Mouse (Mus musculus): ENCODE measurements around the gene Zfp972. TPM values are rescaled to one million over a fixed set of nuclear protein-coding genes. Genes with fewer than 3 reads are reported as not detected.
"Not testable (repeated sequence)": the region's sequence is repeated elsewhere in the genome, so short reads cannot be mapped to it uniquely, and the experiment has no call there.

Gene Zfp972
- 0.36 and 1.1 TPM in 2 replicates for polyA plus RNA-seq (2014; fragmentation: Nextera tagmentation; extraction: Ambion mirVana)

- H3K9me3 ChIP-seq (ENCODE audit: control insufficient read depth, low read length); H3K4me3 ChIP-seq (ENCODE audit: low read depth, low read length); H3K4me2 ChIP-seq; H3K27me3 ChIP-seq (ENCODE audit: control insufficient read depth, insufficient read depth, low read length); H3K9ac ChIP-seq (ENCODE audit: low read length); H3K27ac ChIP-seq (ENCODE audit: low read depth, low read length); H3K36me3 ChIP-seq (ENCODE audit: control insufficient read depth, insufficient read depth, low read length); DNase-seq (ENCODE audit: low spot score, missing footprints); H3K4me1 ChIP-seq (ENCODE audit: control insufficient read depth, insufficient read depth, low read length); ATAC-seq (ENCODE audit: low FRiP score): not testable (repeated sequence)
- 68% methylated on average over 4 of the region's 5 CpGs for WGBS
Measured at GRCm38 (mm10) chr2:177925563-177926103, at the start of gene Zfp972. Zfp972 (minus strand) TSS chr2:177925613.

- not testable (repeated sequence) for H3K36me3 ChIP-seq (ENCODE audit: control insufficient read depth, insufficient read depth, low read length); H3K4me3 ChIP-seq (ENCODE audit: low read depth, low read length); H3K9ac ChIP-seq (ENCODE audit: low read length); ATAC-seq (ENCODE audit: low FRiP score); H3K27ac ChIP-seq (ENCODE audit: low read depth, low read length); H3K27me3 ChIP-seq (ENCODE audit: control insufficient read depth, insufficient read depth, low read length); H3K9me3 ChIP-seq (ENCODE audit: control insufficient read depth, low read length); H3K4me1 ChIP-seq (ENCODE audit: control insufficient read depth, insufficient read depth, low read length); DNase-seq (ENCODE audit: low spot score, missing footprints); H3K4me2 ChIP-seq
- WGBS: 80% methylated on average over 6 of the region's 7 CpGs
Measured at GRCm38 (mm10) chr2:177974814-177975213, 49.4 kb upstream of the Zfp972 start.

- Histone ChIP-seq H3K4me2 (peak within 1 kb of the TSS; percentile 34), H3K9ac (ENCODE audit: low read length) (peak within 1 kb of the TSS; percentile 38; the same call in 1 of the 2 replicates), H3K4me3 (ENCODE audit: low read depth, low read length) (peak within 1 kb of the TSS; percentile 36)
- DNase-seq (ENCODE audit: low spot score, missing footprints); H3K27me3 ChIP-seq (ENCODE audit: control insufficient read depth, insufficient read depth, low read length); ATAC-seq (ENCODE audit: low FRiP score); H3K27ac ChIP-seq (ENCODE audit: low read depth, low read length); H3K9me3 ChIP-seq (ENCODE audit: control insufficient read depth, low read length); H3K36me3 ChIP-seq (ENCODE audit: control insufficient read depth, insufficient read depth, low read length); H3K4me1 ChIP-seq (ENCODE audit: control insufficient read depth, insufficient read depth, low read length): not testable (repeated sequence)
- 0% methylated on average over 4 of the region's 7 CpGs for WGBS
Measured at GRCm38 (mm10) chr2:177957145-177957544, 31.7 kb upstream of the Zfp972 start, which contains the start of gene Gm14326. Gm14326 (minus strand) TSS chr2:177957297.

- not testable (repeated sequence) for H3K27ac ChIP-seq (ENCODE audit: low read depth, low read length); ATAC-seq (ENCODE audit: low FRiP score); H3K36me3 ChIP-seq (ENCODE audit: control insufficient read depth, insufficient read depth, low read length); H3K4me1 ChIP-seq (ENCODE audit: control insufficient read depth, insufficient read depth, low read length); H3K9me3 ChIP-seq (ENCODE audit: control insufficient read depth, low read length); H3K27me3 ChIP-seq (ENCODE audit: control insufficient read depth, insufficient read depth, low read length)
- Histone ChIP-seq H3K4me3 (ENCODE audit: low read depth, low read length) (peak overlapping the region; percentile 36), H3K9ac (ENCODE audit: low read length) (peak overlapping the region; percentile 38; the same call in 1 of the 2 replicates), H3K4me2 (peak overlapping the region; percentile 34; the same call in 1 of the 2 replicates)
- under 1% methylated on average over 18 of the region's 18 CpGs for WGBS
- DNase-seq (ENCODE audit: low spot score, missing footprints): peak; percentile 85
Measured at GRCm38 (mm10) chr2:177956734-177957133, 31.3 kb upstream of the Zfp972 start.

- H3K9ac ChIP-seq (ENCODE audit: low read length); DNase-seq (ENCODE audit: low spot score, missing footprints); H3K36me3 ChIP-seq (ENCODE audit: control insufficient read depth, insufficient read depth, low read length); H3K4me1 ChIP-seq (ENCODE audit: control insufficient read depth, insufficient read depth, low read length); H3K9me3 ChIP-seq (ENCODE audit: control insufficient read depth, low read length); H3K27me3 ChIP-seq (ENCODE audit: control insufficient read depth, insufficient read depth, low read length); H3K27ac ChIP-seq (ENCODE audit: low read depth, low read length); ATAC-seq (ENCODE audit: low FRiP score); H3K4me3 ChIP-seq (ENCODE audit: low read depth, low read length); H3K4me2 ChIP-seq: not testable (repeated sequence)
- WGBS: 93% methylated on average over 3 of the region's 12 CpGs
Measured at GRCm38 (mm10) chr2:177903276-177903675, 22.1 kb downstream of the Zfp972 start.

- not testable (repeated sequence) for H3K4me3 ChIP-seq (ENCODE audit: low read depth, low read length); H3K4me1 ChIP-seq (ENCODE audit: control insufficient read depth, insufficient read depth, low read length); H3K4me2 ChIP-seq; ATAC-seq (ENCODE audit: low FRiP score); H3K27ac ChIP-seq (ENCODE audit: low read depth, low read length); H3K9me3 ChIP-seq (ENCODE audit: control insufficient read depth, low read length); H3K9ac ChIP-seq (ENCODE audit: low read length); H3K27me3 ChIP-seq (ENCODE audit: control insufficient read depth, insufficient read depth, low read length); H3K36me3 ChIP-seq (ENCODE audit: control insufficient read depth, insufficient read depth, low read length); DNase-seq (ENCODE audit: low spot score, missing footprints)
- WGBS: 70% methylated on average over 2 of the region's 3 CpGs
Measured at GRCm38 (mm10) chr2:177898171-177898570, 27.2 kb downstream of the Zfp972 start.

- WGBS: 44% methylated on average over 8 of the region's 13 CpGs
- H3K9ac ChIP-seq (ENCODE audit: low read length); H3K4me3 ChIP-seq (ENCODE audit: low read depth, low read length); ATAC-seq (ENCODE audit: low FRiP score); H3K9me3 ChIP-seq (ENCODE audit: control insufficient read depth, low read length); H3K27ac ChIP-seq (ENCODE audit: low read depth, low read length); H3K36me3 ChIP-seq (ENCODE audit: control insufficient read depth, insufficient read depth, low read length); H3K4me1 ChIP-seq (ENCODE audit: control insufficient read depth, insufficient read depth, low read length); H3K27me3 ChIP-seq (ENCODE audit: control insufficient read depth, insufficient read depth, low read length); DNase-seq (ENCODE audit: low spot score, missing footprints); H3K4me2 ChIP-seq: not testable (repeated sequence)
Measured at GRCm38 (mm10) chr2:177897046-177897578, 28.3 kb downstream of the Zfp972 start, which contains the start of gene Gm14327. Gm14327 (plus strand) TSS chr2:177897096.

- not testable (repeated sequence) for H3K9ac ChIP-seq (ENCODE audit: low read length); H3K4me2 ChIP-seq; H3K27ac ChIP-seq (ENCODE audit: low read depth, low read length); H3K4me1 ChIP-seq (ENCODE audit: control insufficient read depth, insufficient read depth, low read length); DNase-seq (ENCODE audit: low spot score, missing footprints); H3K36me3 ChIP-seq (ENCODE audit: control insufficient read depth, insufficient read depth, low read length); H3K27me3 ChIP-seq (ENCODE audit: control insufficient read depth, insufficient read depth, low read length); H3K9me3 ChIP-seq (ENCODE audit: control insufficient read depth, low read length); ATAC-seq (ENCODE audit: low FRiP score); H3K4me3 ChIP-seq (ENCODE audit: low read depth, low read length)
- 93% methylated on average over 12 of the region's 14 CpGs for WGBS
Measured at GRCm38 (mm10) chr2:177887743-177888142, 37.7 kb downstream of the Zfp972 start.

GRCm38 (mm10) chr2:177862254-177862653 is 63.2 kb downstream of the Zfp972 start:
- H3K4me1 ChIP-seq (ENCODE audit: control insufficient read depth, insufficient read depth, low read length); H3K9ac ChIP-seq (ENCODE audit: low read length); H3K4me2 ChIP-seq; DNase-seq (ENCODE audit: low spot score, missing footprints); ATAC-seq (ENCODE audit: low FRiP score); H3K27ac ChIP-seq (ENCODE audit: low read depth, low read length); H3K27me3 ChIP-seq (ENCODE audit: control insufficient read depth, insufficient read depth, low read length); H3K36me3 ChIP-seq (ENCODE audit: control insufficient read depth, insufficient read depth, low read length); H3K4me3 ChIP-seq (ENCODE audit: low read depth, low read length); H3K9me3 ChIP-seq (ENCODE audit: control insufficient read depth, low read length): not testable (repeated sequence)
- 86% methylated on average over 2 of the region's 2 CpGs for WGBS
